ENCODE assay signal across 9 mouse cellular contexts in the genomic region with DNA sequence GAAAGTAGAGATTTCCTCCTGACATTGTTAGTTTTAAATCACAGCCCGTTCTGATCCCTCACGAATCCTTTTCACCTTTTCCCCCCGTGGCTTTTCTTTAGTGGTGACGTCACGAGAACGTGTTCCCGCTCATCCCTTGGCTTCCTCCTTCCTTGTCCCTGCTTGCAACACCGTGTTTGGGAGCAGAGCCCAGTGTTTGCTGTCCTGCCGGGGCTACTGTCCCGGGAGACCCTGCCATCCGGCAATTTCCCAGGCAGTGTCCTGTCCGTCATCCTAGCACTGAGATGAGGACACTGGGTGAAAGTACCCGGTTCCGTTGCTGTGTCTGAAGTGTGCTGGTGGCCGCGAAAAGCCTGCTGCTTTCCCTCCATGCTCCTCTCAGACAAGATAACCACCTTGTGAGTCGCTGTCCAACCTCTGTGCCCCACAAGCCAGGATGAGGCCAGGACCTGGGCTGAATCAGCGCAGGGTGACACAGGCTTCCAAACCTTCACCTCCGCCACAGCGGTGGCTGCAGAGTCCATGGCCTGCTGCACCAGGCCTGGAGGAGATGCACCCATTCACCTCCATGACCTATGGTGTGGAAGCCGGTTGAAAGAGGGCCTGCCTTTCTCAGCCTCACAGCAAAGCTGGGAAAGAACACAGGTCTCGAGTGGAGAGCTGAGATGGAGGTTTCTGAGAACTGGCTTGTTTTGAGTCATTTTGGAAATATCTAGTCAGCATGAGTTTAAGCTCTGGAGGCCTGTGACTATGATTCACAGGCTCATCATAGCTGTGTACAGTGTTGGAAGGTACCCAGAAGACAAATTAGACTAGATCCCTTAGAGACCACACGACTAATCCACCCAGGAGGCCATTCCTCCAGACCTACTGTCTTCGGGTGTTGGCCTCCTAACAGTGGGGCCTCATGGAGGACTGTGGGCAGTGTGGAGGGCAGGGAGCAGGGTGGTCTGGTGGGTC. TPM values are rescaled to one million over a fixed set of nuclear protein-coding genes. Genes with fewer than 3 reads are reported as not detected.
DNase-seq lines count a peak whose midpoint lies in the region; ATAC-seq and TF ChIP-seq lines count a peak whose summit lies in the region.
"Had no signal": no experiment of that assay in that cellular context is flagged by ENCODE, and none has a peak within 500 bp of the region (broad histone marks: within the 10 kb centered on the region; RNA-seq: fewer than 3 reads in every experiment).

No protein-coding gene starts in this region.

- ATAC-seq in Patski = peak; percentile 48

- TF ChIP-seq POLR2A in kidney, adult 2 months (IDR thresholded peaks at IDR 0.05; ENCODE audit: low read depth, low read length) = no peak

- peaks cover 34% of the 10 kb centered on the region for H3K4me1 ChIP-seq in kidney, adult 2 months (ENCODE audit: control insufficient read depth, insufficient read depth, low read length)

- no peak for TF ChIP-seq CTCF in kidney, adult 2 months (conservative IDR thresholded peaks at IDR 0.05; ENCODE audit: insufficient read depth, insufficient read length, low read depth, low read length)
- TF ChIP-seq CTCF in Patski (IDR thresholded peaks at IDR 0.05) = no peak

- no peaks in the 10 kb centered on the region for H3K27me3 ChIP-seq in kidney, adult 2 months (replicated peaks; ENCODE audit: control insufficient read depth, insufficient read depth, low read length)
- H3K27me3 ChIP-seq in Patski = no peaks in the 10 kb centered on the region
- H3K27me3 ChIP-seq: hindbrain, embryonic 15.5 days; lung, embryonic 15.5 days had no signal

- in situ Hi-C loops in Patski (cut with MboI; ENCODE audit: low pct_unique_long_range_greater_than_20kb) = no loop called here

- H3K27ac ChIP-seq in kidney, adult 2 months (ENCODE audit: insufficient read depth, low read depth, low read length) = no peak overlapping the region
- H3K27ac ChIP-seq: hindbrain, embryonic 15.5 days; lung, embryonic 15.5 days had no signal

- CTCF ChIA-PET in Patski (lab: Charles Lee) = interaction anchor here (1.4 kb wide), 1 partner anchor 39 kb away, joined by 4 read pairs; no protein-coding TSS in a partner anchor

- POLR2A ChIA-PET in Patski (lab: Charles Lee) = interaction anchor here (0.6 to 1.3 kb wide), 2 partner anchors 9 to 211 kb away, joined by 4 read pairs; no protein-coding TSS in a partner anchor

- H3K4me3 ChIP-seq in kidney, adult 2 months (ENCODE audit: insufficient read depth, low read depth, low read length) = no peak overlapping the region
- H3K4me3 ChIP-seq: hindbrain, embryonic 15.5 days; lung, embryonic 15.5 days had no signal

- peak; percentile 30 for DNase-seq in kidney, adult 2 months
- no peak for DNase-seq in kidney, postnatal 36 days
- DNase-seq in CD4-positive helper T cell, adult 2 months (ENCODE audit: low read depth, low spot score) = peak; percentile 64
- DNase-seq in Patski (ENCODE audit: low read depth, low spot score) = peak; percentile 92
- peak; percentile 46 for DNase-seq in heart, postnatal 4 days
- DNase-seq in right cerebral cortex, postnatal 25 days = no peak
- DNase-seq in testis, postnatal 10 days (ENCODE audit: low spot score) = no peak

- WGBS in kidney, adult 2 months = 63% methylated on average over 24 of the region's 24 CpGs

- H3K36me3 ChIP-seq in kidney, adult 2 months (ENCODE audit: control insufficient read depth, insufficient read depth, low read length) = no peaks in the 10 kb centered on the region
- H3K36me3 ChIP-seq: hindbrain, embryonic 15.5 days; lung, embryonic 15.5 days had no signal

RNA-seq across cellular contexts. Expression of gene Galnt2, which starts 47.0 kb away (rescaled TPM):
- 17.0 and 22.5 TPM in 2 replicates for polyA plus RNA-seq in kidney, adult 2 months (2012; rRNA removed)
- 129 TPM for polyA plus RNA-seq in Patski (2021)
- total RNA-seq in heart, postnatal 4 days (2021) = 10 to 100 TPM; 47.2 to 52.9 TPM

Comparison
In these comparisons a context has a peak if more than half of its experiments do, and no peak if none do; other contexts are left out.
1. DNase-seq: peak in kidney, adult 2 months (single experiment), CD4-positive helper T cell, adult 2 months (single experiment), Patski (single experiment) and heart, postnatal 4 days (single experiment); none in kidney, postnatal 36 days (0 of 2), right cerebral cortex, postnatal 25 days (single experiment) and testis, postnatal 10 days (single experiment).